Mouse (Mus musculus) frontal cortex, postnatal 36 days (tissue): ENCODE results near the gene Igfbp5.

Experiments
- DNase-seq, 2 experiments: peaks; one replicate each; pipeline ENCODE4 v3.0.0; 2022; ENCODE audit warnings: low spot score in 2 of 2

Igfbp5 gene

DNA sequence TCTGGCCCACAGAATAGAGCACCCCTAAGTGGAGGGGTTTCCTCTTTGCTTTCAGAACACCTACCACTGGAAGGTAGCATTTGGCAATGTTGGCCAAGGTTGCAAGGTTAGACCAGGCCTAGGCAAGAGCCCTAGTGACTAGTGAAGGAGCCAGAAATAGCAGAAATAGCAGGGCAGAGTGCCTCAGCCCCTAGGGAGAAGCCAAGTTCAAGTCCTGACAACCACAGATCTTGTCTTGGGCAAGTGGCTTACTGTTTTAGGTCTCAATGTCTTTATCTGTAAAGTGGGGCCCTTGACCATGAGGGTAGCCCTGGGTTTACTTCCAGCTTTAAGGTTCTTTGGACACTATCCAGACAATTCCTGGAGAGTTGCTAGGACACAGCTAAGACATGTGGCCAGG, 5.4 kb downstream of the Igfbp5 start:
- DNase-seq, result no peak

GRCm38 (mm10) chr1:72868429-72869215, 6.1 kb downstream of the Igfbp5 start:
- no peak for DNase-seq

- no peak for DNase-seq
Observed at GRCm38 (mm10) chr1:72867346-72867745, 7.3 kb downstream of the Igfbp5 start.

- no peak for DNase-seq
Observed at GRCm38 (mm10) chr1:72866417-72866816, 8.3 kb downstream of the Igfbp5 start.

- DNase-seq, result peak; percentile 73 to 81
Observed at GRCm38 (mm10) chr1:72865900-72866299, 8.8 kb downstream of the Igfbp5 start.

DNA sequence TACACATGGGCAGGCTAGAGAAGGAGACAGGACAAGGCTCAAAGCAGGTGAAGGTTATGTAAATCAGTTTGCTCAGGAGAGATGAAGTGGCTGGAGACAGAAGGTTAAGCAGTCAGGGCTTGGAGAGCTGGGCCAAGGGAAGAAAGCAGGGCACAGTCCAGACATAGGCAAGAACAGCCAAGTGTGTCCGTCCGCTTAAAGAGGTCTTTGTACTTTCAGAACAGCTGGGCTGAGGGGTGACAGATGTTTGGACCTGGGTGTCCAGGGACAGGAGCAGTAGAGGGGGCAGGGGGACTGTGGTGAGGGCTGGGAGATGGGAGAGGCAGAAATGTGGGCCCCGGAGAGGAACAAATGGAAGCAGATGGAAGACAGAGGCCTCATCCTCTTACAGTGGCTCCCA, 10.4 kb downstream of the Igfbp5 start:
- DNase-seq, result no peak

DNA sequence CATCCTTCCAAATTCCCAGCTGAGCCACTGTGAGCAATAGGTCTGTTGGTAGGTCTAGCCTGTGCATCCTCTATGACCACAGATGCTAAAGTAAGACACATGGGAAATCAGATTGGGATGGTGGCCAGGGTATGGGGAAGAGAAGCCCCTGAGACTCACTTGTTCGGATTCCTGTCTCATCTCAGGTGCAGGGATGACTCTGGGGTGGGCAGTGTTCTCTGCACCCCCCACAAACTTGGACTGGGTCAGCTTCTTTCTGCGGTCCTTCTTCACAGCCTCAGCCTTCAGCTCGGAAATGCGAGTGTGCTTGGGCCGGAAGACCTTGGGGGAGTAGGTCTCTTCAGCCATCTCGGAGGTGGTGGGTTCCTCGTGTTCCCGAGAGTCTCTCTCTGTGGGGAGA, 11.0 kb downstream of the Igfbp5 start:
- no peak for DNase-seq

- no peak for DNase-seq
Observed at GRCm38 (mm10) chr1:72862248-72862647, 12.4 kb downstream of the Igfbp5 start.

DNA sequence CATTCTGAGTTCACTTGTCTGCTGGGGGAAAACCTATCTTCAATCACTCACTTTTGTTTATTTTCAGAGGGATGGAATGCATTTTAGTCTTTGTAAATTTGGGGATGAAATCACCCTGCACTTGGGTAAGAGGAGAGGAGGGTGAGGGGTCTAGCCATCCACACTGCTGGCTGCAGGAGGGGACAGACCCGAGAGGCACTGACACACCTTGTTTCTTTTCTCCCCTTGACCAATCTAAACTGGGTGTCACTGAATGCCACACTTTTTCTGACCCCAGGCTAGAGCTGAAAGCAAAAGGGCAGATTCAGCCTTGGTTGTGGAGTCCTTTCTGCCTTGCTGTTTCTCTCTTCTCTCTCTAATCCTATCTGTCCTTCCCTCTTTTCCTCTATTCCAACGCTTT, 13.0 kb downstream of the Igfbp5 start:
- DNase-seq, result no peak

DNA sequence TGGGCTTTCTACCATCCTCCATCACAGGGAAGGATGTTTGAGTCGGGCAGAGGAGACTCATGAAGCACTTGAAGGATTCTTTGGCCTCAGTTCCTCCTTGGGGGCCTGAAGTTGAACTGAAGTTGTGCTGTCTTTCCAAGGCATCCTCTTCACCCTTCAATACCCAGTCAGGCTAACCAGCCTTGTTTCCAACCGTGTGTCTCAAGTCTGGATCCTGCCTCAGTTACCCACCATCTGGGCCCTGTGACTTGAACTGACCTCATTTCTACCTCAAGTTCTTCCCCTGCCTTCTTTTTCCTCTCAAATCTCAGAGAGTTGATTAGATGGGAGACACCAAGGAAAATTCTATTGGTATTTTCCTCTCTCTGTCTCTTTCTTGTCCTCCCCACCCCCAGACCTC, 14.2 kb downstream of the Igfbp5 start:
- DNase-seq, result no peak

- DNase-seq, result no peak
Observed at GRCm38 (mm10) chr1:72859963-72860362, 14.7 kb downstream of the Igfbp5 start.

DNA sequence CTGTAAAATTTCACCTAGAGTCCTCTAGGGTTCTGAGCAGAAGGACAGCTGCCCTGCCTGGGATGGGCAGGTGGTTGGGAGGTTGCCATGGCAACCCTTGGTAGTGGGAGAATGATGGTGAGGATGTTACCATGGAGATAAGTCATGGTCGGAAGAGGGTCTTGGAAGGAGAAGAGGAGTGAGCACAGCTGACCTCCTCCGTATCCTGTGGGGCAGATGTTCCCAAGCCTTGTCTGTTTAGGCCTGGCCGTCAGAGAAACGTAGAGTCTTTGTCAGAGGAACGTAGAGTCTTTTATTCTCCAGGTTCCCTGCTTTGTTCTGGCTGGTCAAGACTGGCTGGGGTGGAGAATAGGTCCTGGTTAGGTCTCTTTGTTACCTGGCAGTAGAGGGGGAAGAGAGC, 15.8 kb downstream of the Igfbp5 start:
- no peak for DNase-seq

DNA sequence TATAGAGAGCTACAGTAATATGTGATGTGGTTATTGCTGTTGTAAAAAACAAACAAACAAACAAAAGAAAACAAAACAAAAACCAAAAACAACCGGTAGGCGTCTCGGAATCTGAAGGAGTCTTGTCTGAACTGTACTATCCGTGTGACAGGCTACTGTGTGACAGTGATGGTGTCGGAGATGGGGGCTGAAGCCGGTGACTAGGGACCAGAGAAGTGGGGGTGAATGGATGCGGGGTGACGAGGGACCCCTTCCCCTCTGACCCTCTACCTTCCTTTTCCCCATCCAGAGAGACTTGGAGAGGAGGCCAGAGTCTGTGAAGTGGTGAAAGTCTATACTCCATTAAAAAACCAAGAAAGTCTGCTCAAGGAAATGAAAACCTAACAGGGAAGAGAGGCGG, 16.4 kb downstream of the Igfbp5 start:
- DNase-seq, result no peak

- no peak for DNase-seq
Observed at GRCm38 (mm10) chr1:72857631-72858030, 17.1 kb downstream of the Igfbp5 start.

- DNase-seq, result no peak
Observed at GRCm38 (mm10) chr1:72857142-72857541, 17.5 kb downstream of the Igfbp5 start.

- DNase-seq, result no peak
Observed at GRCm38 (mm10) chr1:72856209-72856909, 18.3 kb downstream of the Igfbp5 start.

- no peak for DNase-seq
Observed at GRCm38 (mm10) chr1:72855729-72856128, 19.0 kb downstream of the Igfbp5 start.

DNA sequence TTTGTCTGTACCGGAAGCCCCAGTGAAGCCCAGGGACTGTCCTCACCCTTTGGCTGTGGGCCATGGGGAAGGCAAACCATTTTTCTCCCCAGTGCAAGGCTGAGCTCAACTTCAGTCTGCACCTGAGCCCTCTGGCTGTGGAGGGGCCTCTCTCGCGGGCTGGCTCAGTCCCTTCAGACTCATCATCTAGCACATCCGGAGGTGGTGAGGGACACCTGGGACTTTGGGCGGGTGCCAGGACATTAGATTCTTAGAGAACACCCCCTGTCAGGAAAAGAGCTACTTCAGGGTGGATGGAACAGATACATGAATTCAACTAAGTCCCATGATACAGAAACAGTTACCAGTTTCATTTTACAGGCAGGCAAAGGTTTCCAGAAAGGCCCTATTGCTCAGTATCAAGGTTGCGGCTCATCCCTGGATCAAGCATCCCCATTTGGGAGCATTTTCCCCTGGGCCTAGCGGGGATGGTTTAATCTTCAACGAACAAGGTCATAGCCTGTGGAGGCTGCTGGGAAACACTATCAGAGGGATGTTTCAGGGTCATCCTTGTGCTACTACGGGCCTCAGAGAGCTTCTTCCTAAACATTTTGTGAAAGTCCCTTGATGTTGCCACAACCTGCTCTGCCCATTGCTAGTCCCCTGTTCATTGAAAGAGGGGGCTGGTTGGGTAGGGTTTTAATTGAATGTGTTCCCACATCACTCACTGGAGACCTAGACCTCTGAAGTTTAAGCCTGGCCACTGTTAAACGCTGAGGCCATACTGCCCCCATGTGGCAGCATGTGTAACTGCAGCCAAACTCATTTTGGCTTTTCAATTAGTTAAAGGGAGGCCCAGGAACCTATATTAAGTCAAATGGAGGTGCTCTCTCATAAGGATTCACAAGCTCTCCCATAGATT, 20.1 kb downstream of the Igfbp5 start:
- DNase-seq, result peak in 1 of 2 experiments; percentile 74

GRCm38 (mm10) chr1:72853759-72854158, 20.9 kb downstream of the Igfbp5 start:
- no peak for DNase-seq

- no peak for DNase-seq
Observed at GRCm38 (mm10) chr1:72849037-72849436, 25.6 kb downstream of the Igfbp5 start.

GRCm38 (mm10) chr1:72847849-72848380, 26.8 kb downstream of the Igfbp5 start:
- DNase-seq, result no peak

- no peak for DNase-seq
Observed at GRCm38 (mm10) chr1:72844675-72845074, 30.0 kb downstream of the Igfbp5 start.
